Mouse (Mus musculus) heart, embryonic 10.5 days (tissue): Measurements from ENCODE around the gene Rab30. TPM values are rescaled to one million over a fixed set of nuclear protein-coding genes. Genes with fewer than 3 reads are reported as not detected.
A peak's percentile ranks its signal among the peaks of the same experiment; 100 is the strongest.
"Not testable (repeated sequence)": the region's sequence is repeated elsewhere in the genome, so short reads cannot be mapped to it uniquely, and the experiment has no call there.

Source experiments
- DNase-seq: peaks from one replicate; pipeline ENCODE4 v3.0.0-alpha.2; 2017; ENCODE audit warnings: low spot score
- H3K27ac ChIP-seq: fragments of 300-500 bp; sonication (generic); 2 replicates; pipeline ENCODE4 v1.5.1; 2016; ENCODE audit warnings: mild to moderate bottlenecking
- H3K27me3 ChIP-seq: fragments of 300-500 bp; sonication (generic); 2 replicates; pipeline ENCODE4 v1.6.1; 2016; ENCODE audit warnings: mild to moderate bottlenecking; ENCODE audit not compliant: poor library complexity, insufficient read depth, severe bottlenecking
- H3K36me3 ChIP-seq: fragments of 300-500 bp; sonication (generic); 2 replicates; pipeline ENCODE4 v1.6.1; 2016; ENCODE audit warnings: mild to moderate bottlenecking, moderate library complexity
- H3K4me1 ChIP-seq: fragments of 300-500 bp; sonication (generic); 2 replicates; pipeline ENCODE4 v1.6.1; 2016; ENCODE audit warnings: mild to moderate bottlenecking
- H3K4me3 ChIP-seq: fragments of 300-500 bp; sonication (generic); 2 replicates; pipeline ENCODE4 v1.5.1; 2016; ENCODE audit warnings: mild to moderate bottlenecking, moderate library complexity
- H3K9me3 ChIP-seq: fragments of 300-500 bp; sonication (generic); 2 replicates; pipeline ENCODE4 v1.6.1; 2016; ENCODE audit warnings: mild to moderate bottlenecking, moderate library complexity
- WGBS: fragments of 180-500 bp; shearing (Covaris S2); methylation state at CpG from one replicate; pipeline ENCODE4 v1.1.7; 2016; 5-methylcytosine and 5-hydroxymethylcytosine counted together
- polyA plus RNA-seq: library from polyadenylated mRNA; unstranded; fragments of >200 nt; fragmentation: Nextera tagmentation; extraction: Ambion mirVana; gene quantifications from 2 replicates; pipeline ENCODE4 v1.2.1, GENCODE M21; 2016

The Rab30 gene
- polyA plus RNA-seq = 4.8 and 7.2 TPM in 2 replicates

- WGBS = under 1% methylated on average over 38 of the region's 38 CpGs
- Histone ChIP-seq H3K4me1 (peaks cover 17% of the 10 kb centered on the region), H3K27me3 (peaks cover 8% of the 10 kb centered on the region; the same call in 1 of the 2 replicates), H3K36me3 (peaks cover 27% of the 10 kb centered on the region; the same call in 1 of the 2 replicates), H3K27ac (peak within 1 kb of the TSS; percentile 99), H3K4me3 (peak within 1 kb of the TSS; percentile 84), H3K9me3 (no peaks in the 10 kb centered on the region)
- DNase-seq = peak; percentile 99
Measured at GRCm38 (mm10) chr7:92741152-92741860, at the start of gene Rab30. TSS of gene Rab30 (plus strand) at chr7:92741603.

- Histone ChIP-seq H3K4me1 (no peaks in the 10 kb centered on the region), H3K36me3 (no peaks in the 10 kb centered on the region), H3K27me3 (no peaks in the 10 kb centered on the region), H3K4me3 (no peak overlapping the region), H3K9me3 (no peaks in the 10 kb centered on the region), H3K27ac (no peak overlapping the region)
- WGBS = 88% methylated on average over 3 of the region's 3 CpGs
- DNase-seq = no peak
Measured at GRCm38 (mm10) chr7:92696395-92696794, 45.0 kb upstream of the Rab30 start.

GRCm38 (mm10) chr7:92698770-92699169 lies 42.6 kb upstream of the Rab30 start:
- 62% methylated on average over 5 of the region's 5 CpGs for WGBS
- no peak overlapping the region for H3K4me3 ChIP-seq
- no peak for DNase-seq
- no peaks in the 10 kb centered on the region for H3K4me1 ChIP-seq
- H3K9me3 ChIP-seq = no peaks in the 10 kb centered on the region
- H3K27ac ChIP-seq = no peak overlapping the region
- no peaks in the 10 kb centered on the region for H3K36me3 ChIP-seq
- no peaks in the 10 kb centered on the region for H3K27me3 ChIP-seq

- Histone ChIP-seq H3K27ac (no peak overlapping the region), H3K27me3 (no peaks in the 10 kb centered on the region), H3K4me1 (peaks cover 17% of the 10 kb centered on the region; the same call in 1 of the 2 replicates), H3K9me3 (no peaks in the 10 kb centered on the region), H3K36me3 (no peaks in the 10 kb centered on the region), H3K4me3 (no peak overlapping the region)
- no peak for DNase-seq
- WGBS = 80% methylated on average over 1 of the region's 1 CpGs
Measured at GRCm38 (mm10) chr7:92703661-92704060, 37.7 kb upstream of the Rab30 start.

- Histone ChIP-seq H3K27me3 (no peaks in the 10 kb centered on the region), H3K27ac (no peak overlapping the region), H3K36me3 (no peaks in the 10 kb centered on the region), H3K9me3 (no peaks in the 10 kb centered on the region), H3K4me3 (no peak overlapping the region), H3K4me1 (peaks cover 17% of the 10 kb centered on the region; the same call in 1 of the 2 replicates)
- no peak for DNase-seq
- WGBS = 56% methylated on average over 2 of the region's 2 CpGs
Measured at GRCm38 (mm10) chr7:92705534-92705933, 35.9 kb upstream of the Rab30 start.

GRCm38 (mm10) chr7:92706711-92707110 lies 34.7 kb upstream of the Rab30 start:
- Histone ChIP-seq H3K36me3 (no peaks in the 10 kb centered on the region), H3K27me3 (no peaks in the 10 kb centered on the region), H3K4me1 (peaks cover 17% of the 10 kb centered on the region; the same call in 1 of the 2 replicates), H3K27ac (0 out of 2 replicates have a peak overlapping the region, but pooled peaks have one; percentile 19), H3K9me3 (no peaks in the 10 kb centered on the region), H3K4me3 (peak overlapping the region; percentile 13; the same call in 1 of the 2 replicates)
- DNase-seq = no peak
- 61% methylated on average over 12 of the region's 12 CpGs for WGBS

- no peak overlapping the region for H3K4me3 ChIP-seq
- peaks cover 17% of the 10 kb centered on the region; the same call in 1 of the 2 replicates for H3K4me1 ChIP-seq
- DNase-seq = no peak
- no peaks in the 10 kb centered on the region for H3K36me3 ChIP-seq
- no peak overlapping the region for H3K27ac ChIP-seq
- 39% methylated on average over 2 of the region's 2 CpGs for WGBS
- no peaks in the 10 kb centered on the region for H3K9me3 ChIP-seq
- no peaks in the 10 kb centered on the region for H3K27me3 ChIP-seq
Measured at GRCm38 (mm10) chr7:92709573-92709972, 31.8 kb upstream of the Rab30 start.

- H3K27me3 ChIP-seq = no peaks in the 10 kb centered on the region
- no peaks in the 10 kb centered on the region for H3K9me3 ChIP-seq
- H3K27ac ChIP-seq = no peak overlapping the region
- H3K4me3 ChIP-seq = no peak overlapping the region
- H3K36me3 ChIP-seq = no peaks in the 10 kb centered on the region
- 77% methylated on average over 3 of the region's 3 CpGs for WGBS
- DNase-seq = no peak
- peaks cover 8% of the 10 kb centered on the region; the same call in 1 of the 2 replicates for H3K4me1 ChIP-seq
Measured at GRCm38 (mm10) chr7:92711593-92711992, 29.8 kb upstream of the Rab30 start.

- Histone ChIP-seq H3K9me3 (no peaks in the 10 kb centered on the region), H3K4me1 (no peaks in the 10 kb centered on the region), H3K27ac (no peak overlapping the region), H3K27me3 (no peaks in the 10 kb centered on the region), H3K4me3 (no peak overlapping the region), H3K36me3 (no peaks in the 10 kb centered on the region)
- 63% methylated on average over 1 of the region's 1 CpGs for WGBS
- DNase-seq = no peak
Measured at GRCm38 (mm10) chr7:92715055-92715454, 26.3 kb upstream of the Rab30 start.

GRCm38 (mm10) chr7:92720156-92720905 lies 21.1 kb upstream of the Rab30 start:
- Histone ChIP-seq H3K27me3 (no peaks in the 10 kb centered on the region), H3K9me3 (no peaks in the 10 kb centered on the region), H3K4me1 (no peaks in the 10 kb centered on the region), H3K36me3 (no peaks in the 10 kb centered on the region), H3K27ac (no peak overlapping the region), H3K4me3 (no peak overlapping the region)
- no peak for DNase-seq
- WGBS = 68% methylated on average over 3 of the region's 3 CpGs

- Histone ChIP-seq H3K27ac (no peak overlapping the region), H3K27me3 (no peaks in the 10 kb centered on the region), H3K9me3 (no peaks in the 10 kb centered on the region), H3K36me3 (no peaks in the 10 kb centered on the region), H3K4me1 (no peaks in the 10 kb centered on the region), H3K4me3 (no peak overlapping the region)
- 36% methylated on average over 3 of the region's 3 CpGs for WGBS
- no peak for DNase-seq
Measured at GRCm38 (mm10) chr7:92723750-92724149, 17.7 kb upstream of the Rab30 start.

GRCm38 (mm10) chr7:92724261-92724660 lies 17.1 kb upstream of the Rab30 start:
- Histone ChIP-seq H3K4me3 (no peak overlapping the region), H3K27ac (no peak overlapping the region), H3K9me3 (no peaks in the 10 kb centered on the region), H3K27me3 (no peaks in the 10 kb centered on the region), H3K36me3 (no peaks in the 10 kb centered on the region), H3K4me1 (no peaks in the 10 kb centered on the region)
- 74% methylated on average over 4 of the region's 4 CpGs for WGBS
- DNase-seq = no peak

- DNase-seq, H3K4me1 ChIP-seq, H3K36me3 ChIP-seq, H3K27me3 ChIP-seq, H3K4me3 ChIP-seq, H3K27ac ChIP-seq, H3K9me3 ChIP-seq: not testable (repeated sequence)
- 72% methylated on average over 3 of the region's 3 CpGs for WGBS
Measured at GRCm38 (mm10) chr7:92729583-92729982, 11.8 kb upstream of the Rab30 start.
